Mouse (Mus musculus) megakaryocyte progenitor cell, adult 5-6 weeks (primary cell): ENCODE results near the gene Gm11114. TPM values are rescaled to one million over a fixed set of nuclear protein-coding genes. Genes with fewer than 3 reads are reported as not detected.

ENCODE experiments used
- ATAC-seq: replicated peaks from 2 replicates; pipeline ENCODE4 v1.8.0; 2016; ENCODE audit warnings: mild to moderate bottlenecking, moderate TSS enrichment, inconsistent platforms; ENCODE audit not compliant: poor library complexity
- total RNA-seq, 2 experiments: library from RNA; stranded (forward) in 1 of 2; stranded (reverse) in 1 of 2; fragments of 157-497, 149-512 nt in 1 of 2; fragments of 200-1000 nt in 1 of 2; gene quantifications; 2 replicates each; pipeline versions ENCODE4 v1.2.3 to v1.2.4; 2015 to 2017

The Gm11114 gene
- total RNA-seq, 2 experiments from 2014 or later = not detected

- no peak for ATAC-seq
These were observed 43.0 kb downstream of the Gm11114 start for GRCm38 (mm10) chr9:85355559-85355958.

GRCm38 (mm10) chr9:85357154-85357860, 44.7 kb downstream of the Gm11114 start:
- peak; percentile 86 for ATAC-seq

Other genes with a start within 250 kb of the Gm11114 start
- gene Tent5a, start 14.6 kb downstream of the Gm11114 start, total RNA-seq (2015) = 63.7 and 69.3 TPM in 2 replicates
- gene Tent5a, start 14.6 kb downstream of the Gm11114 start, total RNA-seq (2017) = 41.2 and 44.4 TPM in 2 replicates